Mouse (Mus musculus): ENCODE measurements around the gene Rexo5. TPM values are rescaled to one million over a fixed set of nuclear protein-coding genes. Genes with fewer than 3 reads are reported as not detected.
A peak's percentile ranks its signal among the peaks of the same experiment; 100 is the strongest.

Rexo5 gene
- total RNA-seq, 2 experiments from 2014 or later = 2.9 to 3.5 TPM

GRCm38 (mm10) chr7:119881229-119881628, 87.4 kb downstream of the Rexo5 start:
- DNase-seq (ENCODE audit: low spot score in 2 of 2) = no peak

GRCm38 (mm10) chr7:119887887-119888286, 94.1 kb downstream of the Rexo5 start:
- no peak for DNase-seq (ENCODE audit: low spot score in 2 of 2)

GRCm38 (mm10) chr7:119892198-119892597, 98.4 kb downstream of the Rexo5 start:
- DNase-seq (ENCODE audit: low spot score in 2 of 2) = no peak

GRCm38 (mm10) chr7:119892742-119893141, 98.9 kb downstream of the Rexo5 start:
- DNase-seq (ENCODE audit: low spot score in 2 of 2) = no peak

- DNase-seq (ENCODE audit: low spot score in 2 of 2) = peak in 1 of 2 experiments; percentile 6
Observed at GRCm38 (mm10) chr7:119894818-119895544, 101.2 kb downstream of the Rexo5 start.

GRCm38 (mm10) chr7:119895639-119896512, 102.1 kb downstream of the Rexo5 start, which contains the start of the genes Lyrm1 and Dcun1d3:
Gene Lyrm1, plus strand, starts transcription at chr7:119895861.
Gene Dcun1d3, minus strand, starts transcription at chr7:119896298.
- DNase-seq (ENCODE audit: low spot score in 2 of 2) = peak; percentile 95 to 99

- DNase-seq (ENCODE audit: low spot score in 2 of 2) = no peak
Observed at GRCm38 (mm10) chr7:119897521-119898109, 103.8 kb downstream of the Rexo5 start.

GRCm38 (mm10) chr7:119898247-119898856, 104.5 kb downstream of the Rexo5 start:
- no peak for DNase-seq (ENCODE audit: low spot score in 2 of 2)

Other genes starting within 250 kb of the Rexo5 start
- gene Acsm2, start 239.7 kb upstream of the Rexo5 start, total RNA-seq (2021) = not detected
- not detected for gene Acsm1, start 187.0 kb upstream of the Rexo5 start, total RNA-seq (2021)
- gene Acsm4, start 104.0 kb upstream of the Rexo5 start, total RNA-seq (2021) = not detected
- 10 to 100 TPM; 38.3 to 38.8 TPM for gene Thumpd1, start 73.2 kb upstream of the Rexo5 start, total RNA-seq (2021)
- gene Acsm3, start 33.1 kb upstream of the Rexo5 start, total RNA-seq (2021) = not detected
- 1 to 10 TPM; 6.1 to 7.7 TPM for gene Eri2, start 52 bp downstream of the Rexo5 start, total RNA-seq (2021)
- gene Lyrm1, start 101.9 kb downstream of the Rexo5 start, total RNA-seq (2021) = 10 to 100 TPM in 1 of 2 experiments, 1 to 10 TPM in 1; 9.7 to 10.3 TPM
- gene Dcun1d3, start 102.3 kb downstream of the Rexo5 start, total RNA-seq (2021) = 10 to 100 TPM; 21.0 to 22.3 TPM